Mouse (Mus musculus) embryo, embryonic 11.5 days (tissue): Measurements from ENCODE around the gene Cx3cr1.
A peak's percentile ranks its signal among the peaks of the same experiment; 100 is the strongest.

Experiments
- DNase-seq: peaks from one replicate; pipeline ENCODE4 v3.0.0-alpha.2; 2012; ENCODE audit warnings: low read depth, low spot score

Gene Cx3cr1

GRCm38 (mm10) chr9:120082691-120083090, 13.0 kb upstream of the Cx3cr1 start:
- DNase-seq, result no peak

DNA sequence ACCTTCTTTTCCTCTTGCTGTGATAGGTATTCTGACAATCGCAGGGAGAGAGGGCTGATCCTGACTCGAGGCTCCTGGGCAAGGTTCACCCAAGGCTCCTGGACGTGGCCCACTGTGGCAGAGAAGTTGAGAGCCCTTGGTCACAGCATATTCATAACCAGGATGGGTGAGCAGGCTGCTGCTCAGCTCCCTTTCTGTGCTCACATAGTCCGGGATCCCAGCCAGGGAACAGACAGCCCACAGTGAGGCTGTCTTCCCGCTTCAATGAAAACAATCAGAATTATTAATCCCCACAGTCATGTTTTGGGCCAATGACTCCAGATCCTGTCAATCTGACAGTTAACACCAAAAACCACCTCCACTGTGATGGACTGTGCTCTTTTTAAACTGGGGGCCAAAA, 12.3 kb upstream of the Cx3cr1 start:
- DNase-seq, result no peak

DNA sequence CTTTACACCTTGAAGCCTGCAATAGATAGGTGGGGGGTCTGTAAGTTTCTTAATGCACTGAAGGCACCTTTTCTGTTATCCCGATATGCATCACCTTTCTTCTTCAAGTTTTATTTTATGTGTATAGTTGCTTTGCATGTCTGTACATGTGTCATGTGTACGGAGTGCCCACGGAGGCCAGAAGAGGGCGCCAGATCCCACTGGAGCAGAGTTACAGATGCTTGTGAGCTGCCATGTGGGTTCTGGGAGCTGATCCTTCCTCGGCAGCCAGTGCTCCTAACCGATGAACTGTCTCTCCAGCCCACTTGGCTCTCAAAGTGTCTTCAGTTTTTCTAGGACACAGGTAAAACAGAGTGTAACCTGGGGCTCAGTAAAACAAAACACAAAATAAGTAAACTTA, 11.6 kb upstream of the Cx3cr1 start:
- DNase-seq, result no peak

DNA sequence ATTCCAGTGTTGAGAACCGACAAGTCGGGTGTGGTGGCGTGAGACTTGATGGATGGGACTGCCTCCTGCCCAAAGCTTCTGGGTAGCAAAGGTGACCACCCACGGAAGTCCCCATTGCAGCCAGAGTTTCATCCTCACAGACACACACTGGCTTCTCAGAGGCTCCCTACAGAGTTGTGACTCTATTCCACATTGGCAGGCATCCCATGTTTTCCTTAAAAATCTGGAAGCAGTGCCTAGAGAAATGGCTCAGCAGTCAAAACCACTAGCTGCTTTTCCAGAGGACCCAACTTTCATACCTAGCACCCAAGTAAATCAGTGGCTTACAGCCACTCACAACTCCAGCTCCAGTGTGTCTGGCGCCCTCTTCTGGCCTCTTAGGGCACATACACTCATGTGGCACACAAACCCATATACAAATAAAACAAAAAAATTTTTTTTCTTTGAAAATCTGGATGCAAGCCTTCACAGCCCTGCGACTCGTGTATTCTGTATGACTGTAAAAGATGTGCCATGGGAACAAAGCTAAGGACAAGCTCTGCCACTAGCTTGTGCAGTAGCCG, 10.9 kb upstream of the Cx3cr1 start:
- DNase-seq, result no peak

DNA sequence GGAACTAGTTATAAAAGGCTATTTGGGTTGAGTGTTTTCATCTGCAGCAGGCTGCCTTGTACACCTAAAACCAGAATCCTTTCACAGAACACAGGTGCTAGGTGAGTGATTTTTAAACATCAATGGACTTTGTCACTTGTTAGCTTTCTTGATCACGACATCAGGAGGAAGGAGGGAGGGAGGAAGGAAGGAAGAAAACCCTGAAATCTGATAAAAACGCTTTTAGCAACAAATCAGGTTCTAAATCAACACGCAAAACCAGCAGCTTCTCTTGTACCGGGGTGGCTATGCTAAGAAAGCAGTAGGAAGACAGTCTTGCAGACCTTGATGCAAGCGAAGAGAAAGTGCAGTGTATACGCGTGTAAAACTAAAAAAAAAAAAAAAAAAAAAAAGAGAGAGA, 10.2 kb upstream of the Cx3cr1 start:
- no peak for DNase-seq

DNA sequence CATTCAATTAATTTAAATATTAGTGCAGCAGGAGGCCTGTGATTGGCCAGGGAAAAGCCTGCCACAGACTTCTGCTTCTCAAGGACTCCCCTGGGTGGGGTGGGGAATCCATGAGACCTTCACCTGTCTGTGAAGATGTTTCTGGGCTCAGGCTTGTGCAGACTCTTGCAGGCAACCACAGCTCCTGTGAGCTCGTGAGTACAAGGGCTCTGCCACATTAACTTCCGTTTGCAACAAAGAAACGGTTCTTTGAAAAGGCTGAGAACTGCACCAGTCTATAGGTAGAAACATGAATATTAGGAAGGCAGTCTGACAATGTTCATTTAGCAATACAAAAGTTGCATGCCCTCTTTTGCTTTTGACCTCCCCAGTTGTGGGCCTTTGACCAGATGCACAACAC, 8.6 kb upstream of the Cx3cr1 start:
- no peak for DNase-seq

- no peak for DNase-seq
Measured at GRCm38 (mm10) chr9:120074516-120074915, 4.8 kb upstream of the Cx3cr1 start.

DNA sequence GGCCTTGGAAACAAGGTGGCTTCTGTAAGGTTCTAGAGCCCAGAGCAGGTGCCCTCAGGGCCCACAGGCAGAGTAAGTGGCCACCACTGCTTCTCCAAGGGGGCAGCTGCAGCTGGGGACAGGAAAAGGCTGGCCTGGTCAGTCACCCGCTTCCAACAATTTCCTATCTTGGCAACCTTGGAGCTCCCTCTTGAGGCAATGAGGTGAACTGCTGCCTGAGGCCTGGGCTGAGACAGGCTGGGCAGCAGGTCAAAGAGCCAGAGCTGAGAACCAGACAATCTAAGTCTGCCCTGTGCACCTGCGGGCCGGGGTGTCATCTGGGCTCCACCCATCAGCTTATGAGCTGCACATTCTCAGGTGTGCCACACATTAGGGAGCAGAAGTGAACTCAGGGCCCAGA, 3.5 kb upstream of the Cx3cr1 start:
- peak; percentile 62 for DNase-seq

GRCm38 (mm10) chr9:120071251-120071650, 1.6 kb upstream of the Cx3cr1 start:
- DNase-seq, result no peak

GRCm38 (mm10) chr9:120068047-120068446, 1.6 kb downstream of the Cx3cr1 start:
- DNase-seq, result no peak

DNA sequence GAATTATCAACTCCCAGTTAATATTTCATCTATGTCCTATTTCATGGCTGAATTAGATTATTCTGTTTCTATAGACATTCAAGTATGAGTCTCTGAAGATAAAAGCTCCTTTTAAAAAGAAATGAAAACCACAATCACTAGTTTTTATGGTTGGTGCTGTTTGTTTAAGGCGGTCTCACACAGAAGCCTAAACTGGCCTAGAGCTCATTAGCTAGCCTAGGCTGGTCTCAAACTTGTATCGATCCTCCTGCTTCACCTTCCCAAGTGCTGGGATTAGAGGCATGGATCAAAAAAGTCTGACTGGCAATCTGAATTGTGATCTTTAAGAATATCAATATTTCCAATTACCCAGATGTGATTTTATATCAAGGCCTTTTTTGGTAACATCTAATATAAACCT, 2.1 kb downstream of the Cx3cr1 start:
- no peak for DNase-seq

DNA sequence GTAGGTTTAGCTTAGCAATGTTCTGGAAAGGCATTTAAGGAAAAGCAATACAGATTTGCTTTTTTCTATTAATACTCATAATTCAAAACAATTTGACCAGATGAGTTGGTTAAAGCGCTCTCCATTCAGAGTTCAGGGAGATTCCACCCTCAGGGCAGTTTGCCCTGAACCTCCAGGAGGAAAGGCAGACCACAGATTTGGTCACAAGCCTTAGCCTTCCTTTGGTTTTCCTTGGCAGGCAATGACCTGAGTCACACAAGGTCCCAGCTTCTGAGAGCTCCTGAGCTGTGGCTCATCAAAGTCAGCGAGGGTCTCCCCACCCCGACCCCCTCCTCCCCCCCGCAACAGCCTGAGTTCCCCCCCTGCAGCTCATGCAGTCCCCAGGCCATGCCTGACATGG, 5.4 kb downstream of the Cx3cr1 start:
- DNase-seq, result no peak

- no peak for DNase-seq
Measured at GRCm38 (mm10) chr9:120058730-120059129, 10.9 kb downstream of the Cx3cr1 start.

DNA sequence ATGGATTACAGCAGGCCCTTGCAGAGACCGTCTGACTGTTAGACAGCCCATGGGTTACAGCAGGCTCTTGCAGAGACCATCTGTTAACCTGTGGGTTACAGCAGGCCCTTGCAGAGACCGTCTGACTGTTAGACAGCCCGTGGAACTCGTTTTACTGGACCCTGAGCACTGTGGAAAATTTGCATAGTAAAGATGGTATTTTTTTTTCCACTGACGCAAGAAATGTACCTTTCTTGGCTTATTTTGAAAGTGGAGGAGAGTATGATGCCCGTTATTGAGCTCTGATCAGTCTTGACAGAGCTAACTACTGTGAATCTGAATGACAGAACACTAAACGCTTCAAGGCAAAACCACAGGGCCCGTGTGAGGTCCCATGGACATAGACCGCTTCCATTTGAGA, 13.5 kb downstream of the Cx3cr1 start:
- no peak for DNase-seq

GRCm38 (mm10) chr9:120054545-120055277, 15.0 kb downstream of the Cx3cr1 start:
- DNase-seq, result peak; percentile 1

- DNase-seq, result no peak
Measured at GRCm38 (mm10) chr9:120049407-120049806, 20.3 kb downstream of the Cx3cr1 start.

DNA sequence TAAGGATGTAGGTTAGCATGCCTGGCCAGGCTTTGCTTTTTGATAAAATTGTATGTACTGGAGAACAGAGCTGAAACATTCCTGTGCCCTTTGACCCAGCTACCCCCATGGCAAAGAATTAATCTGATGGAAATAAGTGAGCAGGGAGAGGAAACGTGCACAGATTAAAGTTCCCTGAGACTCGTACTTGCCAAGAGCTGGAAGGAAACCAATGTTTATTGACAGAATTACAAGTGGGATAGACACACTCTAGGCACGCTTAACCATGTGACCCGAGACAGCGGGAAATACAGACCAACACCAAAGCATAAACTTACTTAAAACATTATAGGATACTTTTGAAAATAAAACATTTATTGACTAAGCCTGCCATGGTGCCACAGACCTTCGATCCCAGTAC, 21.2 kb downstream of the Cx3cr1 start:
- no peak for DNase-seq

GRCm38 (mm10) chr9:120043115-120043514, 26.6 kb downstream of the Cx3cr1 start:
- DNase-seq, result no peak

DNA sequence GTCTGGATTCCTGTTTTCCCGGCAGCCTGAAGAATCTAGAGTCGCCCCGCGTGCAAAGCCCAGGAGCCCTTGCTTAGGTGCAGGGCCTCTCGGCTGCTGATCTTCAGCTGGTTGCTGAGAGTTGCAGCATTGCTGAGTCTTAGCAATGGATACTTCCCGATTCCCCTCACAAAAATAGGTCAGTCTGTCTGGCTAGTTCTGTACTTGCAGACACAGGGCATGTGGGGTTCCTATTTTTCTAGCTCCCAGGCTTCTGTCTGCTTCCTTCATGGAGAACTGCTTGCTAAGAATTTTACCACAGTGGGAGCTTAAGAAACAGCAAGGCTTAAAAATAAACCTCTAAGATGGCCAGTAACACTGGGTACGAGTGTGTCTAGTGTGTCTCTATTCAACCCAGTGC, 32.3 kb downstream of the Cx3cr1 start:
- DNase-seq, result no peak

- DNase-seq, result no peak
Measured at GRCm38 (mm10) chr9:120034375-120034774, 35.3 kb downstream of the Cx3cr1 start.

GRCm38 (mm10) chr9:120032710-120033109, 37.0 kb downstream of the Cx3cr1 start:
- DNase-seq, result no peak

DNA sequence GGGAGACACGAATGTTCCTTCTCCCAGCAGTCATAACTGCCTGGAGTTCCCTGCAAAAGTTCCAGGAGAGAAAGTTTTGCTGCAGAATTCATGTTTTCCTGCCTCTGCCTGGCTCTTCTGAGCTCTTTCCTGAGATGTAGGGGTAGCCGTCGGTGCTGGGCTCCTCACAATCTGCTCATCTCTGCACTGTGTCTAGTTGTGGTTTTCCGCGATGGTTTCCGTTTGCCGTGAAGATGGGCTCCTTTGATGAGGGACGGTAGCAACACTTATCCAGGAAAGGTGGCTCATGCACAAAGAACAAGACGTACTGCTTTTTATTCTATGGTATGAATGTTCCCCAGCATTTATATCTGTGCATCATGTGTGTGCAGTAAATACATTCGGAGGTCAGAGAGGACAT, 39.3 kb downstream of the Cx3cr1 start:
- no peak for DNase-seq

GRCm38 (mm10) chr9:120029880-120030279, 39.8 kb downstream of the Cx3cr1 start:
- no peak for DNase-seq
